Mouse (Mus musculus) kidney, embryonic 15.5 days (tissue): ENCODE data around the gene Rph3al. TPM values are rescaled to one million over a fixed set of nuclear protein-coding genes. Genes with fewer than 3 reads are reported as not detected.

Experiments
- ATAC-seq: fragments of 200-750 bp; cut with Nextera tagmentation; replicated peaks from 2 replicates; pipeline ENCODE4 v1.8.0; 2017; ENCODE audit warnings: moderate TSS enrichment; ENCODE audit not compliant: low FRiP score
- H3K27ac ChIP-seq: fragments of 300-500 bp; sonication (generic); 2 replicates; pipeline ENCODE4 v1.5.1; 2015; ENCODE audit warnings: mild to moderate bottlenecking, inconsistent platforms
- H3K27me3 ChIP-seq: fragments of 300-500 bp; sonication (generic); 2 replicates; pipeline ENCODE4 v1.6.1; 2015; ENCODE audit warnings: inconsistent platforms
- H3K36me3 ChIP-seq: fragments of 300-500 bp; sonication (generic); 2 replicates; pipeline ENCODE4 v1.6.1; 2015; ENCODE audit warnings: inconsistent platforms
- H3K4me1 ChIP-seq: fragments of 300-500 bp; sonication (generic); 2 replicates; pipeline ENCODE4 v1.6.1; 2015; ENCODE audit warnings: inconsistent platforms
- H3K4me2 ChIP-seq: fragments of 300-500 bp; sonication (generic); 2 replicates; pipeline ENCODE4 v1.6.1; 2015; ENCODE audit warnings: moderate library complexity, mild to moderate bottlenecking, inconsistent platforms
- H3K4me3 ChIP-seq: fragments of 300-500 bp; sonication (generic); replicated peaks from 2 replicates; pipeline ENCODE4 v1.5.1; 2015; ENCODE audit warnings: mild to moderate bottlenecking, inconsistent platforms
- H3K9ac ChIP-seq: fragments of 300-500 bp; sonication (generic); 2 replicates; pipeline ENCODE4 v1.6.1; 2015; ENCODE audit warnings: mild to moderate bottlenecking, inconsistent platforms
- H3K9me3 ChIP-seq: fragments of 300-500 bp; sonication (generic); replicated peaks from 2 replicates; pipeline ENCODE4 v1.6.1; 2016; ENCODE audit warnings: inconsistent platforms
- WGBS: fragments of 180-500 bp; shearing (Covaris S2); methylation state at CpG from one replicate; pipeline ENCODE4 v1.1.7; 2015; ENCODE audit warnings: mixed read lengths; 5-methylcytosine and 5-hydroxymethylcytosine counted together
- polyA plus RNA-seq: library from polyadenylated mRNA; unstranded; fragments of >200 nt; fragmentation: Nextera tagmentation; extraction: Ambion mirVana; gene quantifications from 2 replicates; pipeline ENCODE4 v1.2.1, GENCODE M21; 2015

Gene Rph3al
- polyA plus RNA-seq, 1 experiment from 2014 or later, result 14.5 TPM

- Histone ChIP-seq H3K27ac (no peak overlapping the region), H3K4me1 (peaks cover 6% of the 10 kb centered on the region; the same call in 1 of the 2 replicates), H3K4me2 (no peak overlapping the region), H3K27me3 (no peaks in the 10 kb centered on the region), H3K4me3 (no peak overlapping the region), H3K9ac (no peak overlapping the region), H3K36me3 (no peaks in the 10 kb centered on the region; the same call in 1 of the 2 replicates), H3K9me3 (no peaks in the 10 kb centered on the region)
- ATAC-seq, result no peak
- WGBS, result 85% methylated on average over 11 of the region's 11 CpGs
These were observed 102.5 kb downstream of the Rph3al start for GRCm38 (mm10) chr11:75835587-75836239.

GRCm38 (mm10) chr11:75833081-75833480 lies 105.1 kb downstream of the Rph3al start:
- ATAC-seq, result no peak
- no peak overlapping the region for H3K27ac ChIP-seq
- no peaks in the 10 kb centered on the region for H3K9me3 ChIP-seq
- no peak overlapping the region for H3K9ac ChIP-seq
- H3K4me2 ChIP-seq, result no peak overlapping the region
- 79% methylated on average over 6 of the region's 6 CpGs for WGBS
- H3K4me3 ChIP-seq, result no peak overlapping the region
- no peaks in the 10 kb centered on the region for H3K27me3 ChIP-seq
- no peaks in the 10 kb centered on the region for H3K4me1 ChIP-seq
- no peaks in the 10 kb centered on the region; the same call in 1 of the 2 replicates for H3K36me3 ChIP-seq

- 82% methylated on average over 3 of the region's 3 CpGs for WGBS
- Histone ChIP-seq H3K4me3 (no peak overlapping the region), H3K9me3 (no peaks in the 10 kb centered on the region), H3K4me1 (no peaks in the 10 kb centered on the region), H3K4me2 (no peak overlapping the region), H3K27ac (no peak overlapping the region), H3K36me3 (no peaks in the 10 kb centered on the region; the same call in 1 of the 2 replicates), H3K9ac (no peak overlapping the region), H3K27me3 (no peaks in the 10 kb centered on the region)
- no peak for ATAC-seq
These were observed 107.8 kb downstream of the Rph3al start for GRCm38 (mm10) chr11:75830386-75830785.

- WGBS, result 78% methylated on average over 8 of the region's 8 CpGs
- no peak for ATAC-seq
- H3K4me3 ChIP-seq, result no peak overlapping the region
- H3K4me1 ChIP-seq, result 0 out of 2 replicates have a peak, but pooled peaks cover 4% of the 10 kb centered on the region
- no peak overlapping the region for H3K4me2 ChIP-seq
- no peaks in the 10 kb centered on the region for H3K9me3 ChIP-seq
- H3K27me3 ChIP-seq, result no peaks in the 10 kb centered on the region
- no peak overlapping the region for H3K9ac ChIP-seq
- H3K27ac ChIP-seq, result no peak overlapping the region
- H3K36me3 ChIP-seq, result no peaks in the 10 kb centered on the region
These were observed 110.8 kb downstream of the Rph3al start for GRCm38 (mm10) chr11:75827414-75827813.

- WGBS, result 65% methylated on average over 7 of the region's 7 CpGs
- no peaks in the 10 kb centered on the region for H3K27me3 ChIP-seq
- no peak overlapping the region for H3K4me3 ChIP-seq
- H3K4me2 ChIP-seq, result no peak overlapping the region
- no peaks in the 10 kb centered on the region for H3K36me3 ChIP-seq
- H3K27ac ChIP-seq, result no peak overlapping the region
- ATAC-seq, result no peak
- H3K4me1 ChIP-seq, result peaks cover 12% of the 10 kb centered on the region; the same call in 1 of the 2 replicates
- no peaks in the 10 kb centered on the region for H3K9me3 ChIP-seq
- no peak overlapping the region for H3K9ac ChIP-seq
These were observed 114.7 kb downstream of the Rph3al start for GRCm38 (mm10) chr11:75823506-75823905.

- Histone ChIP-seq H3K9ac (no peak overlapping the region), H3K4me1 (peaks cover 27% of the 10 kb centered on the region), H3K27ac (peak overlapping the region; percentile 67), H3K36me3 (no peaks in the 10 kb centered on the region), H3K9me3 (no peaks in the 10 kb centered on the region), H3K4me3 (no peak overlapping the region), H3K4me2 (no peak overlapping the region; the same call in 1 of the 2 replicates), H3K27me3 (no peaks in the 10 kb centered on the region)
- WGBS, result 29% methylated on average over 10 of the region's 10 CpGs
- ATAC-seq, result peak; percentile 59; the same call in 1 of the 2 replicates
These were observed 125.1 kb downstream of the Rph3al start for GRCm38 (mm10) chr11:75813085-75813484.

- peak; percentile 44; the same call in 1 of the 2 replicates for ATAC-seq
- H3K27me3 ChIP-seq, result no peaks in the 10 kb centered on the region
- no peaks in the 10 kb centered on the region for H3K36me3 ChIP-seq
- no peak overlapping the region for H3K9ac ChIP-seq
- no peak overlapping the region for H3K4me3 ChIP-seq
- peak overlapping the region; percentile 72 for H3K27ac ChIP-seq
- 30% methylated on average over 3 of the region's 3 CpGs for WGBS
- peaks cover 34% of the 10 kb centered on the region for H3K4me1 ChIP-seq
- no peaks in the 10 kb centered on the region for H3K9me3 ChIP-seq
- H3K4me2 ChIP-seq, result no peak overlapping the region
These were observed 126.3 kb downstream of the Rph3al start for GRCm38 (mm10) chr11:75811900-75812299.

GRCm38 (mm10) chr11:75810526-75810925 lies 127.7 kb downstream of the Rph3al start:
- Histone ChIP-seq H3K4me3 (no peak overlapping the region), H3K27me3 (no peaks in the 10 kb centered on the region), H3K4me2 (no peak overlapping the region), H3K9me3 (no peaks in the 10 kb centered on the region), H3K36me3 (no peaks in the 10 kb centered on the region), H3K4me1 (peaks cover 38% of the 10 kb centered on the region), H3K9ac (no peak overlapping the region), H3K27ac (no peak overlapping the region)
- WGBS, result 91% methylated on average over 3 of the region's 3 CpGs
- no peak for ATAC-seq

- WGBS, result 15% methylated on average over 5 of the region's 5 CpGs
- peak; percentile 82 for ATAC-seq
- no peak overlapping the region for H3K4me2 ChIP-seq
- peaks cover 21% of the 10 kb centered on the region for H3K4me1 ChIP-seq
- H3K27me3 ChIP-seq, result no peaks in the 10 kb centered on the region
- no peaks in the 10 kb centered on the region for H3K9me3 ChIP-seq
- H3K27ac ChIP-seq, result peak overlapping the region; percentile 51
- no peak overlapping the region for H3K9ac ChIP-seq
- H3K36me3 ChIP-seq, result no peaks in the 10 kb centered on the region
- no peak overlapping the region for H3K4me3 ChIP-seq
These were observed 130.7 kb downstream of the Rph3al start for GRCm38 (mm10) chr11:75807486-75807885.

- 75% methylated on average over 7 of the region's 7 CpGs for WGBS
- no peak overlapping the region for H3K9ac ChIP-seq
- no peaks in the 10 kb centered on the region for H3K36me3 ChIP-seq
- H3K9me3 ChIP-seq, result no peaks in the 10 kb centered on the region
- no peak for ATAC-seq
- peaks cover 6% of the 10 kb centered on the region for H3K27me3 ChIP-seq
- no peak overlapping the region for H3K4me3 ChIP-seq
- H3K4me1 ChIP-seq, result peaks cover 4% of the 10 kb centered on the region
- H3K4me2 ChIP-seq, result no peak overlapping the region
- no peak overlapping the region for H3K27ac ChIP-seq
These were observed 136.3 kb downstream of the Rph3al start for GRCm38 (mm10) chr11:75801771-75802550.

- WGBS, result 83% methylated on average over 4 of the region's 4 CpGs
- no peak overlapping the region for H3K9ac ChIP-seq
- H3K27me3 ChIP-seq, result peaks cover 12% of the 10 kb centered on the region
- no peaks in the 10 kb centered on the region for H3K36me3 ChIP-seq
- no peak for ATAC-seq
- no peak overlapping the region for H3K27ac ChIP-seq
- H3K4me1 ChIP-seq, result no peaks in the 10 kb centered on the region; the same call in none of the 2 replicates
- no peaks in the 10 kb centered on the region for H3K9me3 ChIP-seq
- no peak overlapping the region for H3K4me3 ChIP-seq
- no peak overlapping the region for H3K4me2 ChIP-seq
These were observed 136.9 kb downstream of the Rph3al start for GRCm38 (mm10) chr11:75801369-75801768.

- Histone ChIP-seq H3K4me1 (peaks cover 17% of the 10 kb centered on the region), H3K4me3 (no peak overlapping the region), H3K36me3 (no peaks in the 10 kb centered on the region), H3K27ac (no peak overlapping the region), H3K4me2 (peak overlapping the region; percentile 74; the same call in 1 of the 2 replicates), H3K9ac (no peak overlapping the region), H3K27me3 (peaks cover 47% of the 10 kb centered on the region), H3K9me3 (no peaks in the 10 kb centered on the region)
- WGBS, result 51% methylated on average over 13 of the region's 13 CpGs
- no peak for ATAC-seq
These were observed 141.5 kb downstream of the Rph3al start for GRCm38 (mm10) chr11:75796536-75797246.
